Mouse (Mus musculus): ENCODE measurements around the gene Proser1.

Proser1 gene

GRCm38 (mm10) chr3:53463046-53463764, at the start of gene Proser1, which contains the start of gene Nhlrc3:
TSS of gene Proser1 (plus strand) at chr3:53463666.
TSS of gene Nhlrc3 (minus strand) at chr3:53463332.
- peak; percentile 94 for DNase-seq (ENCODE audit: extremely low spot score)

GRCm38 (mm10) chr3:53413959-53414358, 49.5 kb upstream of the Proser1 start:
- no peak for DNase-seq (ENCODE audit: extremely low spot score)

DNA sequence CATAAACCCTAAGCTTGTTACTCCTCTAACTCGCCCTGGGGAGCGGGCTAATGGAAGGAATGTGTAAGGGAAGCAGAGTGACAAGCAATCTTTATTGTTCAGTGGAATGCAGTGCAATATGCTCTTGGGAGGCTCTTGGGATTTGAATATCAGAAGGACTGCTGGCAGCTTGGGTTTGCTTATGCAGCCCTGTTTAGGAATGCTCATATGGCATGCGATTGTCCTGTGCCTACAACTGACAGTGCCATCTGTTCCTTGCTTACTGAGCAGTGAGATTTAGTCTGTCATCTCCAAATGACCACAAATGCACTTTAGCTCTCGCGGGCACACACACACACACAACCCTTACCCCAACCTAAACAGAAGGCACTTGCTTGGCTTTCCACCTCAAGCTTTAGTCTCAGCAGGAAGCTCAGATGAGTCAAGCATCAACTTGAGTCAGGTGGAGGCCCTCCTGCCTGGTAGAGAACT, 47.4 kb upstream of the Proser1 start:
- DNase-seq (ENCODE audit: extremely low spot score): no peak

- no peak for DNase-seq (ENCODE audit: extremely low spot score)
These were observed 45.8 kb upstream of the Proser1 start for GRCm38 (mm10) chr3:53417701-53418100.

DNA sequence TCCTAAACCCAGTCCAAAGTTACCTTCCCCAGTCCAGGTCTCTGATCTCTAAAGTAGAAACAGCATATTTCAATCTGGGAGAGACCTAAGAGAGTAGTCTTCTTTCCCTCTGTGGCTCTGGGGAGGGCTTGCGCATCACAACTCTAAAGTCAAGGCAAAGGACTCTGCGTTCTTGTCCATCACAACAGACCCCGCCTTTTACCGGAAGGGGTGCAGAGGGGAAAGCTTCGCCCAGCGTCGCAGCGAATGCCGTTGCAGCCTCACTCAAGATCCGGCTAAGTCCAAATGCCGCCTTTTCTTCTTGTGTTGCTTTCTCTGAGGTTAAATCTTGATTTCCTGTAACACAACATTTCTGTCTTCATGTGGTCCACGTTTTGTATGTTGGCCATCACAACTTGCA, 41.8 kb upstream of the Proser1 start:
- DNase-seq (ENCODE audit: extremely low spot score): no peak

DNA sequence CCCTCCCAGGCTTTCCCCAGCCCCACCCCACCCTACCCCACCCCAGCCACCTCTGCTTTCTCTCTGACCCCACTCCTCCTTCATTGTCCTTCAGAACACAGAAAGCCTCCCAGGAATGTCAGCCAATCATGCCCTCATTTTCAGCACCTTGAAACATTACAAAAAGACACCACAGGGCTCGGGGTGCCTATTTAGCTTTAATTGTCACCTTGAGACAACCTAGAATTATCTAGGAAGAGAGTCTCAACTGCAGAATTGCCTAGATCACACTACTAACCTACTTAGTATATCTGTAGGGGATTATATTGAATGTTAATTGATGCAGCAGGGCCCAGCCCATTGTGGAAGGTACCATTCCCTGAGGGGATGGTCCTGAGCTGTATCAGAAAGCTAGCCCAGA, 40.8 kb upstream of the Proser1 start:
- no peak for DNase-seq (ENCODE audit: extremely low spot score)

DNA sequence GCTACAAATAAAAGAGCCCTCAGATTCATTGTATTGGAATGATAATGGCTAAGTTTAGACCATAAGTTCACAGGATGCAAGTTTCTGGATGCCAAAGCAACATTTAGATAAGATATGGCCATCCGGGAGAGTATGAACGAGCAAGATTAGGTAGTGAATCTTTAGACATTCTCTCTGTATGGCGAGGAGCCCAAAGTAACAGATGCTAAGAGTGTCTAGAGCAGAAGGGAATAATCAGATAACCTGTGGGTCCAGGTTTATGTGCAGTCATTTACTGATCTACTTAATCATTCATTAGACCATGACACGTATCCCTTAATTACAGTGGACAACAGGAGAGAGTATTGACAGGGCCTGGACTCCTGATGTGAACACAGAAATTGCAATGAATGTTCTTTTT, 39.9 kb upstream of the Proser1 start:
- no peak for DNase-seq (ENCODE audit: extremely low spot score)

GRCm38 (mm10) chr3:53434610-53435009, 28.9 kb upstream of the Proser1 start:
- no peak for DNase-seq (ENCODE audit: extremely low spot score)

DNA sequence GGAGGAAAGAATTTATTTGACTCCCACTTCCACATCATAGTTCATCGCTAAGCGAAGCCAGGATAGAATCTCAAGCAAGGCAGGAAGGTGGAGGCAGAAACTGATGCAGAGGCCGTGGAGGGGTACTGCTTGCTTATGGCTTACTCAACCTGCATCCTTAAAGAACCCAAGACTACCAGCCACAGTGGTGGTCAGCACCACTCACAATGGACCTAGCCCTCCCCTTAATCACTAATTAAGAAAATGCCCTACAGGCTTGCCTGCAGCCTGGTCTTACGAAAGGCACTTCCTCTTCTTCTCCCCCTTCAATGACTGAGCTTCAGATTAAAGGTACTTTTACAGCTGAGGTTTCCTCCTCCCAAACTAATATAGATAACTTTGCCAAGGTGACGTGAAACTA, 26.9 kb upstream of the Proser1 start:
- no peak for DNase-seq (ENCODE audit: extremely low spot score)

GRCm38 (mm10) chr3:53445540-53445939, 17.9 kb upstream of the Proser1 start:
- DNase-seq (ENCODE audit: extremely low spot score): no peak

- DNase-seq (ENCODE audit: extremely low spot score): no peak
These were observed 16.7 kb upstream of the Proser1 start for GRCm38 (mm10) chr3:53446801-53447200.

DNA sequence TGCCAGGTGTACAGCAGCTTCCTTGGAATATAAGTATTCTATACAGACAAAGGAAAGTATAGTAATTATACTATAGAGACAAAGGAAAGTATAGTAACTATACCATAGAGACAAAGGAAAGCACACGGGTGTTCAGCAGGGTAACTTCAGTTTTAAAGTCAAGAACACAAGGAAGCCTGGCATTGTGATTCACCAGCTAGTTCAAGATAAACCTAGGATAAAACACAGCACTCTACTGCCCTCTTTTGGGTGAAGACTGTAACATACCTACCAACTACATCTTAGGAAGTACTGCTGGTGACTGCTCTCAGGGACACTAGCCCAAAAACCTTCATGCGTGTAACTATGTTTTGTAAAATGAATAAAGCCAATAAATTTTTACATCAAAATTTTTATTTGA, 15.3 kb upstream of the Proser1 start:
- DNase-seq (ENCODE audit: extremely low spot score): peak; percentile 70

- DNase-seq (ENCODE audit: extremely low spot score): no peak
These were observed 12.8 kb upstream of the Proser1 start for GRCm38 (mm10) chr3:53450666-53451065.

DNA sequence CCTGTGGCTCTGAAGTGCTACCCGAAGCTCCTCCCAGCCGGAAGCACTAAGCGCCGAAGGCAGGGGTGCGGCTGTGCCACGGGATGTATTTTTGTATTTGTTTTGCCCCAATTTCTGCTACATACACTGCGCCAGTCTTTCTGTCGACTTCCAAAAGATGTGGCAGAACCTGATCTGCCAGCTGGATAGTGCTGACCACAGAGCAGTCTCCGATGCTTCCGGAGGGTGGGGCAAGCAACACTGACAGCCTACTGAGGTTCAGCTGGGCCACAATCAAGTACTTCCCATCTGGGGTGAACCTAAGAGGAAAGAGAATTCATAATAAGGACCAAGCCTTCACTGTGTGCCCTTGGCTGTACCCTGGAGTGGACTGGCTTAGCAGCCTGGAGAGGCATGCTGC, 11.1 kb upstream of the Proser1 start:
- DNase-seq (ENCODE audit: extremely low spot score): no peak

- DNase-seq (ENCODE audit: extremely low spot score): no peak
These were observed 10.1 kb upstream of the Proser1 start for GRCm38 (mm10) chr3:53453346-53453745.

DNA sequence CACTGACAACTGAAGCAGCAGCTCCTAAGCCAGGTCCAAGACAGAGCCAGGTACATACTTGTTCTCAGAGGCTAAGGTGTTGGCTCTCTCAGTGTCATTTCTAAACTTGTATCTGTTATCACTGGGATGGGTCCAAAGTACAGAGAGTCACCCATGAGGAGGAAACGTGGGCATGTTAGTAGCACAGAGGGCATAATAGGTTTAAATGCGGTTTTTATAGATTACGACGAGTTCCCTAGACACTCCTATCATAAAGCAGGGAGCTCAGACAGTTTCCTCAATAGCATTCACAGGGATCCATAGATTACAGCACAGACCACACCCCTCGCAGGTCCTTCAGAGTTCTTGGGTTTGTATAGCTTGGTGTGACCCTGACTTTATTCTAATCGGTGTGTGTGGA, 9.5 kb upstream of the Proser1 start:
- DNase-seq (ENCODE audit: extremely low spot score): no peak

DNA sequence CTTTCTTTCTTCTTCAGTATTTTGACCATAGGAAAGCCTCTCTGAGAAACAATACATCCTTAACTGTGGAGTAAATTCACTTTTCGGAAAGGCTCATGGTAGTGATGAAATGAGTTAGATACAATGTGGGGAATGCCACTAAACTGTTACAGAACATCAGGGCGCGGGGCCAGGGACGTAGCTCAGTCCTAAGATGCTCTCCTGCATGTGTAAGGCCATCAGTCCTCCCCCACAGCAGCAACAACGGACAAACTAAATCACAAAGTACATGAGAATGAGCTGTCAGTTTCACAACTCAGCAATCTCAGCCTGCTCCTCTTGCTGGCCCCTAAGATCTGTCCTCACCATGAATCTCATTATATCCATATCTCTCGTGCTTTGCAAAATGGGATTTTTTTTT, 8.9 kb upstream of the Proser1 start:
- no peak for DNase-seq (ENCODE audit: extremely low spot score)

- no peak for DNase-seq (ENCODE audit: extremely low spot score)
These were observed 8.5 kb upstream of the Proser1 start for GRCm38 (mm10) chr3:53454984-53455383.

DNA sequence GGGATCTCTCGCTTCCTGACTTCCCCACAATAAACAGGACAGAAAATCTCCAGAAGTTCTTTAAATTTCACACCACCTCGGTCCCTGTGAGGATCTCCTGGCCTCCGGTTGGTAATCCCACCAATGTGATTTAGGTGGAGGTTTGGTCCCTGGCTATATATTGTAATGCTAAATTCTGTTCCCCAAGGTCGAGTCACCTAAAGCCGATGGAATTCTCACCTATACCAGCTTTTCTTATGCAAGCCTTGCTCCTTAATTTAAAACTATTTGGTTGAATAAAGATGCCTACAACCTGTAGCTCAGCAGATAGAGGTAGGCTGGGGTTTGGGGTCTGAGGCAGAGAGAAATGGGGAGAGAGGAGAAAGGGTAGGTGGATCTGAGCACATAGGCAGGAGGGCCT, 5.7 kb upstream of the Proser1 start:
- DNase-seq (ENCODE audit: extremely low spot score): no peak

DNA sequence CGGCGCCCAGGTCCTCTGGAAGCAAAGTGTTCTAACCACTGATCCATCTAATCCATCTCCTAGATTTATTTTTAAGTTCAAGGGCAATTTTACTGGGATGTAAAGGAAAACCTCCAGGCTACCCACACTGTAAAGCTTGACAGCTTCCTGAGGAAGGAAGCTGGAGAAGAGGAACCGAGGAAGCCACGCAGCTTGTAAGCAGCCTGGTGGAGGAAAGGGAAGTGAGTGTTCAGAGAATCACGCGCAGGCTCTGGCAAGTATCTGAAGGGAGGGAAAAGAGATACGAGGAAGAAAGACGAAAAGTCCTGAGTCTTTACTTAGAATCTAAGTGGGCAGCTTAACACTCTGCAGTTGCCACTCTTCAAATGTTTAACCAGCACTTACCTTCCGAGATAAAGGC, 3.4 kb upstream of the Proser1 start:
- DNase-seq (ENCODE audit: extremely low spot score): no peak

DNA sequence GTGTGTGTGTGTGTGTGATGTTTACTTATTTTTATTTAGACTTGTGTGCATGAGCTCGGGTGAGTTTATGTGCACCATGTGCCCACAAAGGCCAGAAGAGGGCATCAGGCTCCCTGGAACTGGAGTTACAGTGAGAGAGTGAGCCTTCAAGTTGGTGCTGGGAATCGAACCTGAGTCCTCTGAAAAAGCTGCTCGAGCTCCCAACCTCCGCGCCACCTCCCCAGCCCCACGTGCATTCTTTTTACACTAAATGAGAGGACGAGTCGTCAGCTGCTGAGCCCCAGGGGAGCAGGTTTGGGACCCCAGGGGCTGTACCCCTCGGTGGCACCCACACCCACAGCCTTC, 793 bp upstream of the Proser1 start:
- DNase-seq (ENCODE audit: extremely low spot score): no peak

GRCm38 (mm10) chr3:53463765-53464114, 274 bp downstream of the Proser1 start:
- DNase-seq (ENCODE audit: extremely low spot score): no peak

DNA sequence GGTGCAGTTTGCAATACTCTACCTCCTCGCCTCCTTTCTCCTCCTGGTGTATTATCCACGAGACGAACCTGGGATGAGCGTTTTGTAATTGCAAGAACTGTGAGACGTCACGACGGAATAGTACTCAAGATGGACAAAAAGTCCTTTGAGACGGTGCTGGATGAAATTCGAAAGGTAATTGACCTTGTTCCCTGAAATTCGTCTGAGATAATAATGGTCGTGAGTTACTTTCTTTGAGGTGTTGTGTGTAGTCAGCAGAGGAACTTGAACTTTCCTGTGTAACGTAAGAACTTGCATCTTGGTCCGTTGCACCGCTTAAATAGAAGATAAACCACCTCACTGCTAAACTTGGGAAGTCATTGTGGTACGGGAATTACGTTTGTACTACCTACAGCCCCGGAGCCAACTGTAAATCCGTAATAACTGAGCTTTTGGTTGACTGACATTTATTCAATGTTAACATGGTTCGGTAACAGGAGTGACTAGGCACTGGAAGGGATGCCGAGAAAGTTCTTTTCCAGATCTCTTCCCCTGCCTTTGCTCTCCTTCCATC, 756 bp downstream of the Proser1 start:
- DNase-seq (ENCODE audit: extremely low spot score): peak; percentile 25

- no peak for DNase-seq (ENCODE audit: extremely low spot score)
These were observed 1.9 kb downstream of the Proser1 start for GRCm38 (mm10) chr3:53465330-53465729.

All from embryo, embryonic 9.5 days (tissue).